Comparison of ENCODE assay signal across 11 mouse cellular contexts in the genomic region with DNA sequence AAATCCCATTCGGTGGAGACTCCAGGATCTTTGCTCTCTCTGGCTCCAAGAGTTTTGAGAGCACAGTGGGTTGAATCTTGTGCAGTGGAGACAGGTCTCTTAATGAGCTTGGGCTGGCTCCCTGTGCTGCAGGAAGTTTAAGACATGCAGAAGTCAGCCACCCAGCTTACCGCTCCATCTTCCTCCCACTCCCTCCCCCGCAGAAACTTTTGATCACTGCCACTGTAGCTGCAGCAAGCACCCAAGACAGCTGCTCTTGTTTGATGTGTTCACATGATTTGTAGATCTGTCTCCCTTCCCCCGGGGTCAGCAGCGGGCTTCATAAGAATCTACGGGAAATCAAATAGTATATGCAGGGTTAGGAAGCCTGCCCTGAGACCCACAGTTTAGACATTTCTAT. TPM values are rescaled to one million over a fixed set of nuclear protein-coding genes. Genes with fewer than 3 reads are reported as not detected.
A peak's percentile ranks its signal among the peaks of the same experiment; 100 is the strongest.
DNase-seq lines count a peak whose midpoint lies in the region; ATAC-seq lines count a peak whose summit lies in the region.
"Had no signal": no experiment of that assay in that cellular context is flagged by ENCODE, and none has a peak within 500 bp of the region (broad histone marks: within the 10 kb centered on the region; RNA-seq: fewer than 3 reads in every experiment).

No protein-coding gene starts in this region.

- no peak overlapping the region for H3K4me3 ChIP-seq in hindbrain, embryonic 13.5 days
- H3K4me3 ChIP-seq: limb, embryonic 15.5 days had no signal

- DNase-seq in heart, postnatal 10 days, result peak; percentile 18 to 22
- DNase-seq in heart, postnatal 36 days, result no peak
- peak; percentile 63 to 81 for DNase-seq in CD8-positive naive resting alpha-beta T cell, adult 2 months (ENCODE audit: low read depth in 2 of 2, low spot score in 2 of 2)
- peak; percentile 8 to 50 for DNase-seq in natural killer cell, adult 2 months (ENCODE audit: low spot score in 2 of 2)
- DNase-seq in gastrocnemius, postnatal 4 days (ENCODE audit: low spot score in 2 of 2), result no peak
- no peak for DNase-seq in cerebellum, postnatal 25 days
- DNase-seq in liver, result no peak

- WGBS in hindbrain, embryonic 13.5 days, result 43% methylated on average over 6 of the region's 6 CpGs

- no peak overlapping the region for H3K4me2 ChIP-seq in hindbrain, embryonic 13.5 days
- H3K4me2 ChIP-seq: limb, embryonic 15.5 days had no signal

- H3K36me3 ChIP-seq in hindbrain, embryonic 13.5 days, result peaks cover 31% of the 10 kb centered on the region

- peak overlapping the region; percentile 89; the same call in 1 of the 2 replicates for H3K27ac ChIP-seq in hindbrain, embryonic 13.5 days
- H3K27ac ChIP-seq: limb, embryonic 15.5 days had no signal

- no peak for ATAC-seq in hindbrain, embryonic 13.5 days (ENCODE audit: low FRiP score)

- no peaks in the 10 kb centered on the region for H3K9me3 ChIP-seq in hindbrain, embryonic 13.5 days
- H3K9me3 ChIP-seq: limb, embryonic 15.5 days had no signal

- H3K4me1 ChIP-seq in hindbrain, embryonic 13.5 days (replicated peaks), result peaks cover 29% of the 10 kb centered on the region
- H3K4me1 ChIP-seq: limb, embryonic 15.5 days had no signal

- H3K9ac ChIP-seq in hindbrain, embryonic 13.5 days, result no peak overlapping the region
- H3K9ac ChIP-seq: limb, embryonic 15.5 days had no signal

- intact Hi-C loops in heart, postnatal 10 days (cut with DNase I), result no loop called here
- intact Hi-C loops in heart, postnatal 36 days (cut with DNase I), result no loop called here

- no peaks in the 10 kb centered on the region for H3K27me3 ChIP-seq in hindbrain, embryonic 13.5 days
- H3K27me3 ChIP-seq: limb, embryonic 15.5 days had no signal

RNA-seq across cellular contexts. Expression of a gene that starts 42.3 kb away (rescaled TPM):
- not detected for total RNA-seq in heart, postnatal 10 days (2021)
- total RNA-seq in heart, postnatal 36 days (2021), result not detected
- polyA plus RNA-seq in hindbrain, embryonic 13.5 days (2015; fragmentation: Nextera tagmentation; extraction: Ambion mirVana), result 0.12 TPM in 1 of 2 replicates, not detected in the other
- total RNA-seq in gastrocnemius, postnatal 4 days (2021), result not detected
- total RNA-seq: MEL had no signal
- polyA plus RNA-seq: limb, embryonic 15.5 days; stomach, embryonic 16.5 days had no signal

RNA-seq across cellular contexts. Expression of a gene that starts 55.0 kb away (rescaled TPM):
- 1 to 10 TPM; 7.2 to 9.0 TPM for total RNA-seq in heart, postnatal 10 days (2021)
- total RNA-seq in heart, postnatal 36 days (2021), result 1 to 10 TPM; 7.3 to 8.6 TPM
- polyA plus RNA-seq in hindbrain, embryonic 13.5 days (2015; fragmentation: Nextera tagmentation; extraction: Ambion mirVana), result 53.4 and 53.5 TPM in 2 replicates
- 10 to 100 TPM; 11.2 to 14.2 TPM for total RNA-seq in gastrocnemius, postnatal 4 days (2021)

Comparison
In these comparisons a context has a peak if more than half of its experiments do, and no peak if none do; other contexts are left out.
1. DNase-seq: peak in heart, postnatal 10 days (2 of 2), CD8-positive naive resting alpha-beta T cell, adult 2 months (2 of 2) and natural killer cell, adult 2 months (2 of 2); none in heart, postnatal 36 days (0 of 2), gastrocnemius, postnatal 4 days (0 of 2), cerebellum, postnatal 25 days (0 of 2) and liver (single experiment).